Mouse (Mus musculus) spleen, postnatal 10 days (tissue): Measurements from ENCODE around the gene Adamtsl3.

Experiments used
- DNase-seq, 2 experiments: peaks; one replicate each; pipeline ENCODE4 v3.0.0; 2021 to 2022; ENCODE audit warnings: low spot score in 2 of 2

Gene Adamtsl3

DNA sequence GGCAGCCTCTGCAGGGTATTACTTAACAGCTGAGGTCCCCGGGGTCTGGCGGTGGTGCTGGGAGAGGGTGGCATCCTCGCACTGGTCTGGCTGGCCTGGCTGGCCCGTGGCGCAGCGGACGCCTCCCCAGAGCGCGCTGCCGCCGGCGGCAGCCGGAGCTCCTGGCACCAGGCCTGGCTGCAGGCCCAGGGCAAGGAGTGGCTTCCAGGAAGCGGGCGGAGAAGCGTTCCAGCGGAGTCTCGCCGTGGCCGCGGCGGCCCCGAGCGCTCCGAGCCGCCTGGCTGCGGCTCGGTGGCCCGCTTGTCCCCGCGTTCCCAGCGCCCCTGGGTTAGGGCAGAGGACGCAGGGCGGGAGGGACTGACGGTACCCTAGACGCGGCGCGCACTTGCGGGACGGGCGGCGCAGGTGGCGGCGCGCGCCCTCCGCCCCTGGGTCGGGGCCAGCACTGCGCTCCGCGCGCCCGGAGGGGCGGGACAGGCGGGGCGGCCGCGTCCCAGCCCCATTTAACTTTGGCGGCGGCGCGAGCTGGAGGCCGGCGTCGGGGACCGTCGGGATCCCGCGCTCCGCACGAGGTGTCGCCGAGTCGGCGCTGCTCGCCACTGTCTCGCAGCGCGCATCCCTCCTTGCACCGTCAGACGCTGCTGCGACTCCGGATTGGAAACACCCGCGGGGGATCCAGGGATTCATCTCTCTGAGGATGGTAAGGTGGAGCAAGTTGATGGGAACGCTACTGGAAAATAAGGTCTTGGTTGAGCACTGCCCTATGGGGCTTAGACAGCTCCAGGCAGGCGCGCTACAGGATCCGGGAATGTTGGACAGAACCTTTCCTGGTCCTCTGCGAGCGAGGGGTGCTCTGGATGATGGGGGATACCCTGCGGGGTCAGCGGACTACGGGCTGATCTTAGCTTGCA lies at the start of gene Adamtsl3:
Gene Adamtsl3 (plus strand): TSS at position 484 of the 911 bp plus-strand sequence.
- no peak for DNase-seq

- DNase-seq = no peak
Observed at GRCm38 (mm10) chr7:82287242-82287641, 48.3 kb upstream of the Adamtsl3 start.

GRCm38 (mm10) chr7:82293441-82293840 lies 42.1 kb upstream of the Adamtsl3 start:
- peak in 1 of 2 experiments; percentile 18 for DNase-seq

DNA sequence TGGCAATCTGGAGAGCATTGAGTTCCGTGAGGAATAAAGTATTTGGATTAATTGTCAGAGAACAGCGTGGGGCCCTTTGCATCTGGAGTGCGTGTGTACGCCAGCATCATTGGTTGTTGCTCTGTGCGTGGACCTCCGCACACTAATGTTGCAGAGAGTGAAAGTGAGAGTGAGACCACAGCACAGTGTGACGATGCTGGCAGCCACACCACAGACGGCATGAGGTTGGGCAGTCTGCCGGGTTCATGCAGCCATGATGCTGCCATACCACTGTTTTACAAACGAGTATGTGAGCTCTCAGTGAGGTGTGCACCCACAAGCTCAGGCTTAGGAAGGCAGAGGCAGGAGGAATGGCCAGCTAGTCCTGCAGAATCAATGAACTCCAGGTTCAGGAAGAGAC lies 41.4 kb upstream of the Adamtsl3 start:
- no peak for DNase-seq

- DNase-seq = no peak
Observed at GRCm38 (mm10) chr7:82294611-82295010, 40.9 kb upstream of the Adamtsl3 start.

GRCm38 (mm10) chr7:82308398-82308797 lies 27.1 kb upstream of the Adamtsl3 start:
- no peak for DNase-seq

DNA sequence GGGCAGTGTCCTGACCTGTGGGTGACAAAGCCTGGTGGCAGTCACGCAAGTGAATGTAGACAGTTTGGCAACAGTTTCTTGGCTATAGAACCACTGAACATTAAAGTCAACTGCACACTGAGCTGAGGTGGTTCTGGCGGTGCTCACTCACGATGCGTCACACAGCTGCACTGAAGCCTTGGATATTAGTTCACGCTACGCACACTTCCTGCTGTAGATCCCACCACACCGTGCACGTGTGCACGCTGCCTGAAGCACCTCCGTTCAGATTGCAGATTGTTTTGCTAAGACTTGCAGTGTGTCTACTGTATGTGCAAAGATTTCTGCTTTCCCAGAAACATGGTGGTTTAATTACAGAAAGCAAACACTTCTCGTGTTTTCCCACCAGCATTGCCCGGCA lies 17.0 kb upstream of the Adamtsl3 start:
- no peak for DNase-seq

DNA sequence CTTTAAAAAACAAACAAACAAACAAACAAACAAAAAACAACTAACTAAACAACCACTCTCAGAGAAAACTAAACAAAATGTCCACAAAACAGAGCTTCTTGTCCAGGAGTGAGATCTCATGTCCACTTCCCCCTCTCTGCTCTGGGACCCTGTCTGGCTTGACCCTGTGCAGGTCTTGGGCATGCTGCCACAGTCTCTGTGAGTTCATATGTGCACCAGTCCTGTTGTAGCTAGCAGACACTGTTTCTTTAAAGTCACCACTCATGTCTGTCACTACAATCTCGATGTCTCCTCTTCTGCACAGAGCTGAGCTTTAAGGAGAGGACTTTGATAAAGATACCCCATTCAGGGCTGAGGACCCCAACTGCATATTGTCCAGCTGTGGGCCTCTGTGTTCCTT lies 8.9 kb upstream of the Adamtsl3 start:
- no peak for DNase-seq

DNA sequence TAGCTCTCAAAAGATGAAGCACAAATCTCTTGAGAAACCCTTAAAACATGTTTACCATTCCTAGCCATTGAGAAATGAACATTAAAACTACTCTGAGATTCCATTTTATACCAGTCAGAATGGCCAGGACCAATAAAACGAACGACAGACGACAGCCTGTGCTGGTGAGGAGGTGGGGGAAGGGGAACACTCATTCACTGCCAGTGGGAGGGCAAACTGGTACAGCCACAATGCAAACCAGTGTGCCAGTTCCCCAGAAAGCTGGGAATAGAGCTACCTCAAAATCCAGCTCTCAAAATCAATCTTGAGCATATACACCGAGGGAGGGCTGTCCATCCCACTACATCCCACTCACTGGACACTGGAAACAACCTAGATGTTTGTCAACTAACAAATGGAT lies 8.3 kb upstream of the Adamtsl3 start:
- DNase-seq = no peak

- DNase-seq = no peak
Observed at GRCm38 (mm10) chr7:82327881-82328280, 7.6 kb upstream of the Adamtsl3 start.

DNA sequence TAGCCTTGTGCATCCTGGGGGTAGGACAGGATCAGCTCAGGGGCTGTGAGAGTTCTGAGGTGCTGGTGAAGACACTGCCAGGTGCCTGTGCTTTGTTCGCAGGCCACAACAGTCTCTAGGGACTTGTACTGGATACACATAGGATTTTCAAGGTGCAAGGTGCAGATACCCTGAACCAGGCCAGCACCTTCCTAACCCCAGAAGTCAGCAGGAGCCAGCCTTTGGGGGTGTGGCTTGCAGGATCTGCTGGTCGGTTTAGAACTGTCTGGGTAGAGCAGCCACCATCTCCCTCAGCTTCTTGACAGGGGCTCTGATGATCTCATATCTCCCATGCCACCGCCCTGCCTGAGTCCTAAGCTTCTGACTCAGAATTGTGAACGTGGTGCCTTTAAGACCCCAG lies 5.7 kb upstream of the Adamtsl3 start:
- DNase-seq = no peak

- DNase-seq = no peak
Observed at GRCm38 (mm10) chr7:82330860-82331259, 4.6 kb upstream of the Adamtsl3 start.

DNA sequence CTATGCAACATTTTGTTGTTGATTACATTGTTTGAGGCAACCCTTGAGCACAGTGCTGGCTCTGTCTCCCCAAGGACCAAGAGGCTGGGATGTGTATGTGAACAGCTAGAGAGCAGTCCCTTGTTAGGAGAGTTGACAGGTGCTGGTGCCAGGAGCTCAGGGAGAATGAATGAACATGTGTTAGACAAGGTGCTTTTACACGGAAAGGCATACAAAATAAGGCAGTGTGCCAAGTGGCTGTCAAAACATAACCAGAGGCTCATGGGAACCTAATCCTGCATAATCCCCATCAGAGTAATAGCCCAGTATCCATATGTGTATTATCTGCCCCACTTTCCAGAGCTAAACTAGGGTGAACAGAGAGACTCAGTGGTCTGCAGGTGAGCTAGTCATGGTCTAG lies 1.5 kb upstream of the Adamtsl3 start:
- DNase-seq = no peak

- DNase-seq = no peak
Observed at GRCm38 (mm10) chr7:82336132-82336531, 638 bp downstream of the Adamtsl3 start.

GRCm38 (mm10) chr7:82338121-82338520 lies 2.6 kb downstream of the Adamtsl3 start:
- no peak for DNase-seq

GRCm38 (mm10) chr7:82338532-82338931 lies 3.0 kb downstream of the Adamtsl3 start:
- no peak for DNase-seq

- no peak for DNase-seq
Observed at GRCm38 (mm10) chr7:82339214-82339613, 3.7 kb downstream of the Adamtsl3 start.

- DNase-seq = no peak
Observed at GRCm38 (mm10) chr7:82341476-82341875, 6.0 kb downstream of the Adamtsl3 start.

- no peak for DNase-seq
Observed at GRCm38 (mm10) chr7:82346706-82347105, 11.2 kb downstream of the Adamtsl3 start.

GRCm38 (mm10) chr7:82349796-82350195 lies 14.3 kb downstream of the Adamtsl3 start:
- DNase-seq = no peak

- DNase-seq = no peak
Observed at GRCm38 (mm10) chr7:82350421-82350820, 14.9 kb downstream of the Adamtsl3 start.

GRCm38 (mm10) chr7:82359146-82359545 lies 23.7 kb downstream of the Adamtsl3 start:
- DNase-seq = no peak

GRCm38 (mm10) chr7:82359674-82360073 lies 24.2 kb downstream of the Adamtsl3 start:
- DNase-seq = no peak

- no peak for DNase-seq
Observed at GRCm38 (mm10) chr7:82360186-82360585, 24.7 kb downstream of the Adamtsl3 start.
